Mouse (Mus musculus): ENCODE measurements around the gene Emilin1. TPM values are rescaled to one million over a fixed set of nuclear protein-coding genes. Genes with fewer than 3 reads are reported as not detected.
A peak's percentile ranks its signal among the peaks of the same experiment; 100 is the strongest.

Emilin1 gene
- total and polyA plus RNA-seq, 3 experiments: 0.11 to 0.63 (median 0.34) TPM

DNA sequence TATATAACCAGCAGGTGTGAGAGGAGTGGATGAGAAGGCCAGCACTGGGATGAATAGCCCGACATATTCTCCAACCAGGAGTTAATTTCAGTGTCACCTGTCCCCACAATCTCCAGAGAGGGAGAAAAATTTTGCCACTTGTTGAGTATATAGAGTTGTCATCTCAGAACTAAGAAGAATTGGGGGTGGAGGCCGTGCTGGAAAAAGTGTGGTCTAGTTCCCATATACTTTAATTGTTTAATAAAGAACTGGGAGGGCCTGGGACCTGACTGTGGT lies 43.1 kb upstream of the Emilin1 start:
- no peaks in the 10 kb centered on the region for H3K9me3 ChIP-seq (replicated peaks; ENCODE audit: low read length)
- peaks cover 9% of the 10 kb centered on the region for H3K79me2 ChIP-seq (replicated peaks; ENCODE audit: control insufficient read depth, extremely low read depth, insufficient read depth, poor library complexity, severe bottlenecking)
- peaks cover 8 to 38% of the 10 kb centered on the region in 2 experiments for H3K4me1 ChIP-seq (ENCODE audit: control insufficient read depth in 1 of 2, insufficient read depth in 2 of 2)
- H3K9ac ChIP-seq (ENCODE audit: insufficient read depth, low read depth): peak overlapping the region; percentile 79
- TF ChIP-seq SIN3A (IDR thresholded peaks at IDR 0.05; ENCODE audit: low read length): no peak
- no peak for TF ChIP-seq JUND (conservative IDR thresholded peaks at IDR 0.05; ENCODE audit: low read depth, low read length)
- no peak for TF ChIP-seq TBP (conservative IDR thresholded peaks at IDR 0.05; ENCODE audit: low read depth, low read length)
- no peak for TF ChIP-seq POLR2AphosphoS2 (IDR thresholded peaks at IDR 0.05; ENCODE audit: low read depth, low read length)
- no peak for TF ChIP-seq MAFK (IDR thresholded peaks at IDR 0.05; ENCODE audit: insufficient replicate concordance, low read length)
- no peak for TF ChIP-seq MAX (IDR thresholded peaks at IDR 0.05; ENCODE audit: low read length)
- no peak for TF ChIP-seq CHD1 (IDR thresholded peaks at IDR 0.05; ENCODE audit: low read depth, low read length)
- TF ChIP-seq UBTF (IDR thresholded peaks at IDR 0.05; ENCODE audit: low read depth, low read length): no peak
- TF ChIP-seq JUN (IDR thresholded peaks at IDR 0.05; ENCODE audit: insufficient read depth, low read depth, low read length): no peak
- no peak for TF ChIP-seq RCOR1 (conservative IDR thresholded peaks at IDR 0.05; ENCODE audit: low read depth, low read length)
- no peak for TF ChIP-seq IRF4 (IDR thresholded peaks at IDR 0.05; ENCODE audit: low read depth, low read length)
- no peak for TF ChIP-seq ZNF384 (IDR thresholded peaks at IDR 0.05; ENCODE audit: low read depth, low read length)
- TF ChIP-seq USF2 (conservative IDR thresholded peaks at IDR 0.05; ENCODE audit: low read depth, low read length): no peak
- TF ChIP-seq RAD21 (IDR thresholded peaks at IDR 0.05; ENCODE audit: low read depth, low read length): no peak
- TF ChIP-seq USF1 (IDR thresholded peaks at IDR 0.05; ENCODE audit: low read depth, low read length): no peak
- H3K4me3 ChIP-seq (replicated peaks in 1 of 3; ENCODE audit: low read depth in 2 of 3, low read length in 2 of 3, poor library complexity in 1 of 3): peak overlapping the region; percentile 77 to 90 (median 77)
- no peak for DNase-seq (ENCODE audit: extremely low read depth)
- dilution Hi-C loops (cut with MboI; ENCODE audit: extremely low pct_ligation_motif_present, extremely low pct_unique_long_range_greater_than_20kb, low sequenced_read_pairs) (no loop called here), in situ Hi-C loops (cut with MboI; ENCODE audit: low pct_ligation_motif_present, low pct_unique_long_range_greater_than_20kb, low sequenced_read_pairs) (no loop called here)
- H3K4me2 ChIP-seq (ENCODE audit: insufficient read depth, low read depth, poor library complexity, severe bottlenecking): peak overlapping the region; percentile 97
- H3K27ac ChIP-seq (ENCODE audit: insufficient read depth, low read depth): no peak overlapping the region
- H3K36me3 ChIP-seq (replicated peaks in 1 of 2; ENCODE audit: control insufficient read depth in 1 of 2, insufficient read depth in 1 of 2, low read length in 1 of 2): peaks cover 40 to 44% of the 10 kb centered on the region in 2 experiments
- H3K27me3 ChIP-seq (replicated peaks): no peaks in the 10 kb centered on the region

- peaks cover 9% of the 10 kb centered on the region for H3K79me2 ChIP-seq (replicated peaks; ENCODE audit: control insufficient read depth, extremely low read depth, insufficient read depth, poor library complexity, severe bottlenecking)
- no peak overlapping the region for H3K4me2 ChIP-seq (ENCODE audit: insufficient read depth, low read depth, poor library complexity, severe bottlenecking)
- DNase-seq (ENCODE audit: extremely low read depth): no peak
- H3K27me3 ChIP-seq (replicated peaks): no peaks in the 10 kb centered on the region
- dilution Hi-C loops (cut with MboI; ENCODE audit: extremely low pct_ligation_motif_present, extremely low pct_unique_long_range_greater_than_20kb, low sequenced_read_pairs) (no loop called here), in situ Hi-C loops (cut with MboI; ENCODE audit: low pct_ligation_motif_present, low pct_unique_long_range_greater_than_20kb, low sequenced_read_pairs) (no loop called here)
- TF ChIP-seq USF1 (IDR thresholded peaks at IDR 0.05; ENCODE audit: low read depth, low read length): no peak
- TF ChIP-seq ZNF384 (IDR thresholded peaks at IDR 0.05; ENCODE audit: low read depth, low read length): no peak
- TF ChIP-seq RCOR1 (conservative IDR thresholded peaks at IDR 0.05; ENCODE audit: low read depth, low read length): no peak
- no peak for TF ChIP-seq UBTF (IDR thresholded peaks at IDR 0.05; ENCODE audit: low read depth, low read length)
- no peak for TF ChIP-seq ZC3H11A (IDR thresholded peaks at IDR 0.05; ENCODE audit: low read depth, low read length)
- no peak for TF ChIP-seq HCFC1 (IDR thresholded peaks at IDR 0.05; ENCODE audit: low read depth, low read length)
- TF ChIP-seq SIN3A (IDR thresholded peaks at IDR 0.05; ENCODE audit: low read length): no peak
- TF ChIP-seq RAD21 (IDR thresholded peaks at IDR 0.05; ENCODE audit: low read depth, low read length): no peak
- TF ChIP-seq SMC3 (IDR thresholded peaks at IDR 0.05; ENCODE audit: low read depth, low read length): no peak
- TF ChIP-seq NELFE (IDR thresholded peaks at IDR 0.05; ENCODE audit: low read depth, low read length): no peak
- TF ChIP-seq TBP (conservative IDR thresholded peaks at IDR 0.05; ENCODE audit: low read depth, low read length): no peak
- no peak overlapping the region for H3K4me3 ChIP-seq (replicated peaks in 1 of 3; ENCODE audit: low read depth in 2 of 3, low read length in 2 of 3, poor library complexity in 1 of 3)
- H3K36me3 ChIP-seq (replicated peaks in 1 of 2; ENCODE audit: control insufficient read depth in 1 of 2, insufficient read depth in 1 of 2, low read length in 1 of 2): peaks cover 60 to 69% of the 10 kb centered on the region in 2 experiments
- H3K4me1 ChIP-seq (ENCODE audit: control insufficient read depth in 1 of 2, insufficient read depth in 2 of 2): peaks cover 0 to 23% of the 10 kb centered on the region in 2 experiments; a peak in 2 of 4 replicates
- H3K9ac ChIP-seq (ENCODE audit: insufficient read depth, low read depth): no peak overlapping the region
- no peaks in the 10 kb centered on the region for H3K9me3 ChIP-seq (replicated peaks; ENCODE audit: low read length)
- H3K27ac ChIP-seq (ENCODE audit: insufficient read depth, low read depth): no peak overlapping the region
Observed at GRCm38 (mm10) chr5:30872574-30872973, 40.6 kb upstream of the Emilin1 start.

Measured in CH12.LX (cell line).